Mouse (Mus musculus) spleen, adult 10 weeks (tissue): ENCODE results near the gene Lpcat4. TPM values are rescaled to one million over a fixed set of nuclear protein-coding genes. Genes with fewer than 3 reads are reported as not detected.

ENCODE experiments used
- polyA plus RNA-seq: library from polyadenylated mRNA; stranded (reverse); fragments of 350-450 nt; fragmentation: Illumina TruSeq; extraction: RNeasy Lipid Tissue Mini Kit (QIAGEN cat#74804); gene quantifications from one replicate; pipeline ENCODE4 v1.2.3, GENCODE M21; 2015; ENCODE audit warnings: low replicate concordance; ENCODE audit not compliant: insufficient read depth

The Lpcat4 gene
- 7.4 TPM for polyA plus RNA-seq

DNA sequence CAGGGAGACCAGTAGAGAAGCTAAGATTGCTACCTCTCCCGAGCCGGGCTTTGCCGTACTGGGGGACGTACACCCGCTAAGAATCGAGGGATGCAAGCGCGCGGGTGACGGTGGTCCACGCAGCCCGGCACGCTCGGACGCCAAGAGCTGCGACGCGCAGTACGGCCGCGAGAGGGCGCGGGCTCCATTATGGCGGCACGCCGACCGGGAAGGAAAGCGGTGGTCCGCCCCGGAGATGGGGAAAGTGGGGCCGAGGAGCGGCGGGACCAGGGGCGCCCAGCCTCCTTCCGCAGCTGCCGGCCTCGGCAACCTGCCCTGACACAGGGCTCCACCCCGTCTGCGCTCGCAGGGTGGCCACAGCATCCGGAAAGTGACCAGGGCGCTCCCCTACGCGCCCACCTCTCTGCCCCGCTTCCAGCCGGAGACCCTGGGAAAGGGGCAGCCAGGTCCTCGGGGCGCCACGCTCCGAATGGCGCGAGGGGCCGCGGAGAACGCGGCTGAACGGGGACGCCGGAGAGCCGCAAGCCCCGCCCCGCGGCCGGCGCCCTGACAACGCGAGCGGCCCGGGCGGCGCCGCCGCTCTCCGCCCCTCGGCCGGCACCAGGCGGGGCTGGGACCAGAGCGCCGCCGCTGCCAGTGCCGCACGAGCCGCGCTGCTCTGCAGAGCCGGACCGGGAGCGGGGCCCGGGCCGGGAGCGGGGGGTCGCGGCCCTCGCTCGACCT lies at the start of gene Lpcat4:
Lpcat4 (plus strand) TSS at position 257 of the 723 bp plus-strand sequence.

DNA sequence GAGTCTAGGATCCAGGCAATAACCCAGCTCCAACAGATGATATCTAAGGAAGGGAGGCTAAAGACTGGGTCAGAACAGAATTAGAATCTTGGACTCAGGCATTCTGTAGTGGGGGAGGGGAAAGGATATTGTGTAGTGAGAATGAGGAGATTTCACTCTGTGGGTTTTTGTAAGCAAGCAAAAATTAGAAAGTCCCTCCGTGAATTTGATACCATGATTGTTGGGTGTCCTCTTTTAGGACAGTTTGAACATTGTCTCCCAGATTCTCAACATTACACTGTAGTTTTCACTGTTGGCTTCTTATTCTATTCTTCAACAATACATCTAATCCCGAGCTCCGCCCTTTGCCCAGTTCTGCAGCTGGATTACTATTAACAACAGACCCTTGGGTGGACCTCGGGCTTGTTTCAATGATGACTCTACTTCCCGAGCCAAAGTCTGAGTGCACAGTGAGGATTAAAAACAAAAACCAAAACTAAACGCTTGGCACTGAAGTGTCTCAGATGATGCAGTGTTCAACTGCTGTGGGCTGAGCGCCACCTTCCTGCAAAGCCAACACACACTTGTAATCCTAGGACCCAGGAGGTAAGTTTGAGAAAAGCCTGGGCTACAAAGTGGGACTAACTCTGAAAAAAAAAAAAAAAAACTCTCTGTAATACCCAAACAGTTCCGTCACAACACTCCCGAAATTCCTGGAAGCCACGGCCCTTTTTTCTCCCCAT lies 20.1 kb downstream of the Lpcat4 start, which contains the start of gene Nutm1:
Nutm1 (minus strand) TSS at position 51 of the 722 bp plus-strand sequence.

DNA sequence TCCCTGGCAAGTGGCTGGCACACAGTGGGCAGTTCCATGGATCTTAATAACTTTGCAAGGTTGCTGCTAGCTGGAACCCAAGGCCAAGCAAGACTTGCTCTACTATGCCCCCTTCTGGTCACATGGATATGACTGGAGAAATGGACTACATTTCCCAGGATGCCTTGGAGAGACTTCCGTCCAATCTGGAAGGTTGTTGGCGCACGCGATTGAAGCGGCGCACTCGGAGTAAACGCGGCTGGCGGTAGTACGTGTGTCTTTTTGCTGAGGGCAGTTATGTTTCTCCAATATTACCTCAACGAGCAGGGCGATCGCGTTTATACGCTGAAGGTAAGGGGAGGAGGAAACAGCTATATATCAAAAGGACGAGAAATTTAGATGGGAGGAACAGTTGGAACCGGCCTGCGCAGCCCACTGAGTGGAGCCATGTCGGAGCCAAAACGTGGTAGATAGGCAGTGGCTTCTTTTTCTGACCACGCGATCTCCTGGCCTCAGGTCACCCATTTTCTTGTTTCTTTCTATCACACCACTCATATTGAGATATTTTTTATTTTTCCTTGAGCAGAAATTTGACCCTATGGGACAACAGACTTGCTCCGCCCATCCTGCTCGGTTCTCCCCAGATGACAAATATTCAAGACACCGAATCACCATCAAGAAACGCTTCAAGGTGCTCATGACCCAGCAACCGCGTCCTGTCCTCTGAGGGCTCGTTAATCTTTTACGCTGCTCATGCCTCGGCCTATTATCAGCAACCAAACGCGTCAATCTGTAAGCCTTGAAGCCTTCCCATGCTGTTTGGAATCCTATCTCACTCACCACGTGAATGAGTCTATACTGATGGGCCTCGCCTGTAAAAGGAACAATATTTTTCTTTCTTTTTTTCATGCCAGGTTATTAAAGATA lies 22.7 kb downstream of the Lpcat4 start, which contains the start of gene Nop10:
Nop10 (plus strand) TSS at position 179 of the 906 bp plus-strand sequence.

DNA sequence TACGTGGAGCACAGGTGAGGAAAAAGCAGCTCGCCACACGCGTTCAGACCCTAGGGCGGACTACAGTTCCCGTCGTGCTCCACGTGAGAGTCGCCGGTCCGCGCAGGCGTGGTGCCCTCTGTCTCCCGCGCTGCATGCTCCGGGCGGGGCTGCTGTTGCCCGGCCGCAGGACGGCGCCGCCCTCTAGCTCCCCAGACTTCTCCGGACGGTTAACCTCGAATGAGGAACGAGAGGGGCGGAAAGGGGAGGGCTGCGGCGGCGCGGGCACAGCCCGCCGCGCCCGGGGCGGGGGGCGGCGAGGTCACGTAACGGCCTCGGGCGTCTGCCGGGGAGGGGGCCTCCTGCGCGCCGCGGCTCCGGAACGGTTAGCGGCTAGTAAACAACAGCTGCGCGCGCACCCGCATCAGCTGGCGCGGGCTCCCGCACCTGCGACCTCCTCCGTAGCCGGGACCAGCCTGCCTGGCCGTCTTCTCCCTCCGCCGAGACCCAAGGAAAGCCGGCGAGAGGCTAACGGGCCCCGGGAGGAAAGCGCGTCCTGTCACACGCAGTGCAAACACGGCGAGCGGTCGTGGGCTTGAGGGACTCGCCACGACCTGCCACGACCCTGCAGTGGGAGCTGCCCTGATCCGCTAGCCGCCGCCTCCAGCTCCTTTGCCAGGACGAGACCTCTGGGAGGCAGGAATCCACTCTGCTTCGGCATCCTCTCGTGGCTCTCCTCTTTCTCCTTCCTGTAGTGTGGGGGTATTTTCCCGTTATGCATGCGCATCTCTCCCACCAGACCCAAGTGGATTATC lies 26.4 kb downstream of the Lpcat4 start, which contains the start of gene Slc12a6:
Slc12a6 (plus strand) TSS at position 378 of the 794 bp plus-strand sequence.

GRCm38 (mm10) chr2:112266242-112266592 lies 26.9 kb downstream of the Lpcat4 start, which contains the start of gene Gm21985:
TSS of gene Gm21985 (plus strand) at chr2:112266314.

Other genes with a start within 250 kb of the Lpcat4 start
- gene Olfr1309, start 249.2 kb upstream of the Lpcat4 start, polyA plus RNA-seq: not detected
- not detected for gene Olfr1310, start 226.8 kb upstream of the Lpcat4 start, polyA plus RNA-seq
- not detected for gene Olfr1311, start 215.1 kb upstream of the Lpcat4 start, polyA plus RNA-seq
- not detected for gene Olfr1312, start 189.2 kb upstream of the Lpcat4 start, polyA plus RNA-seq
- not detected for gene Olfr1313, start 161.6 kb upstream of the Lpcat4 start, polyA plus RNA-seq
- gene Olfr1314, start 142.7 kb upstream of the Lpcat4 start, polyA plus RNA-seq: not detected
- not detected for gene Olfr1315-ps1, start 124.0 kb upstream of the Lpcat4 start, polyA plus RNA-seq
- not detected for gene Olfr1316, start 104.5 kb upstream of the Lpcat4 start, polyA plus RNA-seq
- gene Olfr1317, start 99.1 kb upstream of the Lpcat4 start, polyA plus RNA-seq: not detected
- gene Olfr1318, start 85.3 kb upstream of the Lpcat4 start, polyA plus RNA-seq: not detected
- not detected for gene Nutm1, start 19.8 kb downstream of the Lpcat4 start, polyA plus RNA-seq
- 87.9 TPM for gene Nop10, start 22.5 kb downstream of the Lpcat4 start, polyA plus RNA-seq
- 225 TPM for gene Slc12a6, start 26.4 kb downstream of the Lpcat4 start, polyA plus RNA-seq
- 1.1 TPM for gene Gm21985, start 26.8 kb downstream of the Lpcat4 start, polyA plus RNA-seq
- gene Emc4, start 128.6 kb downstream of the Lpcat4 start, polyA plus RNA-seq: 49.4 TPM
- 24.6 TPM for gene Katnbl1, start 139.7 kb downstream of the Lpcat4 start, polyA plus RNA-seq
- gene Emc7, start 215.5 kb downstream of the Lpcat4 start, polyA plus RNA-seq: 19.7 TPM
- gene Chrm5, start 241.3 kb downstream of the Lpcat4 start, polyA plus RNA-seq: not detected